Mouse (Mus musculus) ES-E14 (cell line): ENCODE results near the gene Ndufa1. TPM values are rescaled to one million over a fixed set of nuclear protein-coding genes. Genes with fewer than 3 reads are reported as not detected.
"Not testable (repeated sequence)": the region's sequence is repeated elsewhere in the genome, so short reads cannot be mapped to it uniquely, and the experiment has no call there.

Experiments used
- DNase-seq: peaks from one replicate; pipeline ENCODE4 v3.0.0-alpha.2; 2013; ENCODE audit warnings: low read depth, low spot score
- H3K27ac ChIP-seq: 2 replicates; pipeline ENCODE4 v1.5.1; 2012; ENCODE audit warnings: low read depth, mild to moderate bottlenecking, low read length, moderate library complexity, mixed read lengths; ENCODE audit not compliant: poor library complexity, insufficient read depth, severe bottlenecking
- H3K36me3 ChIP-seq: 2 replicates; pipeline ENCODE4 v1.6.1; 2012; ENCODE audit warnings: mild to moderate bottlenecking, low read length, moderate library complexity, mixed read lengths; ENCODE audit not compliant: control insufficient read depth, poor library complexity, insufficient read depth, severe bottlenecking
- H3K4me1 ChIP-seq, 2 experiments: fragments of 150-350 bp in 1 of 2; sonication (generic) in 1 of 2; 2 replicates each; pipeline ENCODE4 v1.6.1; 2012; ENCODE audit warnings: low read length in 2 of 2, mild to moderate bottlenecking in 1 of 2, mixed read lengths in 1 of 2; ENCODE audit not compliant: control insufficient read depth in 2 of 2, insufficient read depth in 2 of 2, poor library complexity in 1 of 2
- H3K4me3 ChIP-seq, 2 experiments: fragments of 150-350 bp in 1 of 2; sonication (generic) in 1 of 2; 2 replicates each; pipeline ENCODE4 v1.5.1; 2012; ENCODE audit warnings: low read length in 2 of 2, low read depth in 1 of 2, mild to moderate bottlenecking in 1 of 2, mixed read lengths in 1 of 2; ENCODE audit not compliant: insufficient read depth in 1 of 2, poor library complexity in 1 of 2, severe bottlenecking in 1 of 2
- H3K9ac ChIP-seq: 2 replicates; pipeline ENCODE4 v1.6.1; 2012; ENCODE audit warnings: low read depth, mild to moderate bottlenecking, low read length, mixed read lengths; ENCODE audit not compliant: poor library complexity, insufficient read depth, severe bottlenecking
- H3K9me3 ChIP-seq: fragments of 150-350 bp; sonication (generic); 2 replicates; pipeline ENCODE4 v1.6.1; 2012; ENCODE audit warnings: low read depth, mild to moderate bottlenecking, low read length; ENCODE audit not compliant: control insufficient read depth, insufficient read depth
- CHD2 ChIP-seq: IDR thresholded peaks from 2 replicates; pipeline ENCODE4 v1.6.1; 2014; ENCODE audit warnings: mild to moderate bottlenecking, low read depth, low read length, inconsistent platforms
- HCFC1 ChIP-seq: IDR thresholded peaks from 2 replicates; pipeline ENCODE4 v1.6.1; 2012; ENCODE audit warnings: low read length, inconsistent platforms, borderline replicate concordance; ENCODE audit not compliant: insufficient read depth
- MAFK ChIP-seq: IDR thresholded peaks from 2 replicates; pipeline ENCODE4 v1.6.1; 2014; ENCODE audit warnings: mild to moderate bottlenecking, low read depth, low read length, inconsistent platforms; ENCODE audit not compliant: insufficient read depth
- ZC3H11A ChIP-seq: IDR thresholded peaks from 2 replicates; pipeline ENCODE4 v1.6.1; 2012; ENCODE audit warnings: low read depth, mild to moderate bottlenecking, inconsistent platforms, low read length, borderline replicate concordance
- ZNF384 ChIP-seq: IDR thresholded peaks from 2 replicates; pipeline ENCODE4 v1.6.1; 2012; ENCODE audit warnings: low read depth, low read length, inconsistent platforms
- in situ Hi-C, 2 experiments: fragments of 600-800 bp; cut with MboI; formaldehyde crosslinking; loops; one replicate each; pipeline ENCODE4 v1.15.1; 2025; ENCODE audit warnings: low sequenced_read_pairs in 2 of 2, inconsistent platforms in 1 of 2; ENCODE audit not compliant: unreplicated experiment in 2 of 2
- total RNA-seq: library from RNA; depleted of rRNA; stranded (reverse); fragments of 300-350 nt; gene quantifications from 2 replicates; pipeline ENCODE4 v1.2.3, GENCODE M21; 2012; rRNA removed

Ndufa1 gene
- total RNA-seq: 353 and 389 TPM in 2 replicates

GRCm38 (mm10) chrX:37191105-37191743 lies at the start of gene Ndufa1, which contains the start of gene Rnf113a1:
Ndufa1 (minus strand) TSS chrX:37191163.
Rnf113a1 (plus strand) TSS chrX:37191245.
- in situ Hi-C loops: no loop called here
- H3K9ac ChIP-seq: peak within 1 kb of the TSS; percentile 72
- H3K4me3 ChIP-seq: peak within 1 kb of the TSS; percentile 81 to 84
- no peak within 1 kb of the TSS for H3K27ac ChIP-seq
- peak; percentile 46 for DNase-seq
- TF ChIP-seq HCFC1 (0 out of 2 replicates have a peak, but pooled peaks have one; percentile 32), ZNF384 (no peak)
- no peaks in the 10 kb centered on the region for H3K36me3 ChIP-seq
- no peaks in the 10 kb centered on the region for H3K4me1 ChIP-seq
- H3K9me3 ChIP-seq: no peaks in the 10 kb centered on the region

GRCm38 (mm10) chrX:37222158-37222557 lies 31.2 kb upstream of the Ndufa1 start, which contains the start of gene Rhox1:
Rhox1 (minus strand) TSS chrX:37222258.
- H3K4me3 ChIP-seq, H3K27ac ChIP-seq, H3K9me3 ChIP-seq, H3K9ac ChIP-seq, H3K4me1 ChIP-seq, DNase-seq, in situ Hi-C loops, H3K36me3 ChIP-seq: not testable (repeated sequence)

GRCm38 (mm10) chrX:37210941-37211340 lies 20.0 kb upstream of the Ndufa1 start, which contains the start of gene Gm9:
Gm9 (minus strand) TSS chrX:37211041.
- H3K4me1 ChIP-seq: no peaks in the 10 kb centered on the region
- no peaks in the 10 kb centered on the region for H3K9me3 ChIP-seq
- in situ Hi-C loops: no loop called here
- no peak for DNase-seq
- no peak for TF ChIP-seq ZC3H11A
- no peak for TF ChIP-seq CHD2
- no peak for TF ChIP-seq HCFC1
- no peak for TF ChIP-seq MAFK
- TF ChIP-seq ZNF384: no peak
- no peaks in the 10 kb centered on the region for H3K36me3 ChIP-seq
- H3K4me3 ChIP-seq: no peak within 1 kb of the TSS
- H3K9ac ChIP-seq: no peak within 1 kb of the TSS
- no peak within 1 kb of the TSS for H3K27ac ChIP-seq

GRCm38 (mm10) chrX:37198676-37199075 lies 7.7 kb upstream of the Ndufa1 start:
- no peaks in the 10 kb centered on the region for H3K4me1 ChIP-seq
- H3K27ac ChIP-seq: no peak overlapping the region
- H3K36me3 ChIP-seq: no peaks in the 10 kb centered on the region
- peak overlapping the region; percentile 33 to 53; a peak in 3 of 4 replicates for H3K4me3 ChIP-seq
- H3K9ac ChIP-seq: no peak overlapping the region
- no peak for DNase-seq
- in situ Hi-C loops: no loop called here
- no peaks in the 10 kb centered on the region for H3K9me3 ChIP-seq
- no peak for TF ChIP-seq ZC3H11A
- TF ChIP-seq HCFC1: no peak
- TF ChIP-seq CHD2: no peak

GRCm38 (mm10) chrX:37191744-37192379 lies 899 bp upstream of the Ndufa1 start:
- in situ Hi-C loops: no loop called here
- H3K4me3 ChIP-seq: peak overlapping the region; percentile 81 to 84
- no peak for TF ChIP-seq HCFC1
- TF ChIP-seq CHD2: no peak
- TF ChIP-seq ZC3H11A: no peak
- TF ChIP-seq MAFK: no peak
- TF ChIP-seq ZNF384: no peak
- H3K36me3 ChIP-seq: no peaks in the 10 kb centered on the region
- DNase-seq: no peak
- H3K27ac ChIP-seq: no peak overlapping the region
- H3K9ac ChIP-seq: peak overlapping the region; percentile 67
- no peaks in the 10 kb centered on the region for H3K9me3 ChIP-seq
- H3K4me1 ChIP-seq: no peaks in the 10 kb centered on the region
